Mouse (Mus musculus): Measurements from ENCODE around the gene Smarcal1.

The Smarcal1 gene

DNA sequence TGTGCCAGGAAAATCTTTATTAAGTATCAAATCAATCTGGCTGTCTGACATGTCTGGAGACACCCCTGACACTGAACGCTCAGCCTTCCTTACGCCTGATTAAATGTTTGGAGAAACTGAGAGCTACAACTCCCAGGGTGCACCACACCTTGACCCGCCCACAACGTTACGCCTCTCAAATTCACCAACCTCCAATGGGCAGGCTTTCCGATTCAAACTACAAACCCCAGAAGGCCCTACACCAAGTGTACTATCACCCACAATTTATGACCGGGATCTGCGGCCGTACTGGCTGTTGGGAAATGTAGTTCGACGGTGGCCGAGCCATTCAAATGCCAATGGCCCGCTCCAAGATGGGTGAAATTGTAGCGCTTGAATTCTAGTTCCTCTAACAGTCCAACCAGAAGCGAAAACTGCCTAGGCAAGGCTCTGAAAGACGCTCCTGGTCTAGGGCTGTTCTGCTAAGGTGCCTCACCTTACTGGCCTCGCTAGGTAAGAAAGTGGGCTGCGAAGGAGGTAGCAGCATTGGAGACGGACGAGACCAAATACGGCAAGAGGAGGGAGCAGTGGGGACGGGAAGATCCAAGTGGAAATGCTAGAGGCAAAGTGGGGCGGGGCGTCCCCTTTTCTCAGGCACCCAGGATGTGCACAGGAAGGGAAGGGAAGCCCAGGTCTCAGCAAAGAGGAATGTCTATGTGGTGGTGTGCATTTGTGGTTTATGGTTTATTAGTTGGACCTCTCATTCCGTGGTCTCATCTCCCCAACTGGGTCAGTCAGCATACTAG is at the start of gene Smarcal1:
Gene Smarcal1, plus strand, starts transcription at position 305 of the 785 bp plus-strand sequence.
- DNase-seq (ENCODE audit: low spot score), result peak; percentile 88

DNA sequence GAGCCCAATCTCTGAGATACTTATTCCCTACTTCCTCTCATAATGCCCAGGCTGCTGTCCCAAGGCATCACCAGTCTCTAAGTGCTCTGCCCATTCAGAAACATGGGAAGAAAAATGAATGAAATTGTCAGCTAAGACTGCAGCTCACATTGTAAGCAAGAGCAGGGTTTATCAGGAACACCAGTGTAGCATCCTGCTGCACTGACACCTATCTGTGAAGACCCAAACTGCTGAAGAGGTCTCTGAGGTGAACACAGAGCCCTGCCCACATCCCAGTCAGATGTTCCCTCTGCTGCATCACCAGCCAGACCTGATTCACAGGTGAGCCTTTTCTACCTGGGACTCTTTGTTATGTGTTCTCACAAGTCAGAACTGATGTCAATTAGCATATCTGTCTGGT is 49.6 kb upstream of the Smarcal1 start:
- no peak for DNase-seq (ENCODE audit: low spot score)

DNA sequence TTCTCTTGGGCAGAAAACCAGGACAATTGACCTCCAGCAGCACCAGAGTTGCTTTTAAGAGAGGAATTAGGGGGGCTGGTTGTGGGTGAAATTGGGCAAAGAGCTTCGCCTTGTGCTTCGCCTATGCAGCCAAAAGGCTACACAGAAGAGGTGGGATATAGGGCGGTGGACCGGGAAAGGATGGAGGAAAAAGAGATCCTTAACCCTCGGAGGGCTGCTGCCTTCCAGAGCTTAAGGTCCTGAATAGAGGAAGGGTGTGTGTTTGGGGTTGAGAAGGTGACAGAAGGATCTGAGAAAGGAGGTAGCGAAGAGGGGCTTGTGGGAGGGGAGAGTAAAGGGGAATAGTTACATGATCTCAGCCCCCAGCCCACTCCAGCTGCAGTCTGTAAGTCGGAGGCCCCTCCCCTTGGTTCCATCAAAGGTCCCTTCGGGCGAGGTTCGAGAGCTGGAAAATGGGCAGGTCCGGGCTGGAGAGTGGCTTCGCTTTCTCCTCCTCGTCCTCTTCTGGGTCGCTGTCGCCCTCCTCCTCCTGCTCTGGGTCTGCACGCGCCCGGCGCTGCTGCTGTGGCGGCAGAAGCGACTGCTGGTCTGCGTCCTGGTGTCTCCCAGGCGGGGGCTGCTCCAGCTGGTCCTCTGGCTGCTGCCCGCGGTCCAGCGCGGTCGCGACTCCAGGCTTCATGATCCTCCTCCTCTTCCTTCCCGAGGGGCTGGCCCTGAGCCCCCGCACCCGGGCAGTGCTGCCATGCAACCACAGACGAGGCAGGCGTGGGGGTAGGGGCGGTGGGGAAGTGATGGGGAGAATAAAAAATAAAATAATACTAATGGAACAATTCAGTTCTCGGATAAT is 47.1 kb upstream of the Smarcal1 start:
- peak; percentile 11 for DNase-seq (ENCODE audit: low spot score)

DNA sequence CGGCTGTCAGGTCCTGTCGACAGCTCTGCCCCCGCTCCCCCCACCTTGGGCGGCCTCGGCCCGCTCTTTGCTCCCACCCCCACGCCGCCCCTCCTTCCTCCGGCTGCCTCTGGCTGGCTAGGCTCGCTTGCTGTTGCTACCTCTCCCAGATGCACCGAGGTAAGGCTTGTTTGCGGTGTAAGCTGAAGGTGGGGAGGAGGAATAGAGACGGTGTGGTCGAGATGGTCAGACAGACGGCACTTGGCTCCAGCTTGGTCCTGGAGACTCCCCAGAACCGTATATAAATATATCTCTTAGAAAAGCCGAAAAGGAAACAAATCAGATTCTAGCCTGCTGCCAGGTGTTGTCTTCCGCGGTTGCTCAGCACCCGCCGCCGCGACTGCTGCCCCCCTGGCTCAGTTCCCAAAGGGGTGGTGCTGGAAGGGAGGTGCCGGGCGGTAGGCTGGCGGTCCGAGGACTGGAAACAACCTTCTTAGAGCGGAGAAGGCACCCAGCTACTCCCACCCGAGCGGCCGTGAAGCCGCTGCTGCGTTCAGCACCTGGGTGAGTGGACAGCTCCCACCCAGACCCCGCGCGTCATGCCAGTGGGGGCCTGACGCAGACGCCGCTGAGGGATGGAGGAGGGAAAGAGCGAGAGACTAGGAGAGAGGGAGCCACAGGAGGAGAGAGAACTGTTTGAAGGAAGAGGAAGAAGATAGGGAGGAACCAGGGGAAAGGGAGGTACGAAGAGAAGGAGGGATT is 46.3 kb upstream of the Smarcal1 start, which contains the start of gene March4:
Gene March4, minus strand, starts transcription at position 320 of the 741 bp plus-strand sequence.
- DNase-seq (ENCODE audit: low spot score), result peak; percentile 84

DNA sequence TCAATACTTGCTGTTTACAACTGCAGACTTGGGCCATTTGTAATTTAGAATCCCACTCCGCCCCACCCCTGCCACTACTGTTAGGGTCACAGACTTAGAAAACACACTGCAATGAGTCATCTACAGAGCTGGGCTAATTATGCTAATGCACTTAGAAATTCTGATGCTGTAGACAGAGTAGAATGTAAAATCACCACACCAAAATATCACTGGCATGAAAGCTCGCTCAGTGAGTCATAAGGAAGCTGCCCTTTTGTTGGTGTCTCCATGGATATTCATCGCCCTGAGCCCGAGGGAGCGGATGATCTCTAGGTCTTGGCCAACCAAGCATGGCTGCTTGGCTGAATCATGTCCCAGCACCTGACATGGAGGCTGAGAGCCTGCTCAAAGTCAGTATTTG is 44.8 kb upstream of the Smarcal1 start:
- no peak for DNase-seq (ENCODE audit: low spot score)

DNA sequence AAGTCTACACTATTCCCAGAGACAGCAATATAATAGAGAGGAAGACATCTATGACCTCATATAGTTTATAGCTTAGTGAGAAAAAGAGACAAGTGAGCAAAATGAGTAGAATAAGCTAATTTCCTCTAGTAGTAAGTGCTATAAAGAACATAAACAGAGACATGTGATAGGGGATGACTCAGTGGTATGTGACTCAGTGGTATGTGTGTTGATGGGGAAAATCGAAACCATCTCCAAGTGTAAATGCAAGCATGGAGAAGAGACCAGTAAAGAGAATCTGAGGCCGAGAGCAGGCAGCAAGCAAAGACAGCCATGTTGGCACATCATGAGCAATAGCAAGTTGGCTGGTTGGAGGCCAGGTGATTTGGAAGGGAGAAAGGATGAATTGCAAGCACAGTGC is 32.7 kb upstream of the Smarcal1 start:
- no peak for DNase-seq (ENCODE audit: low spot score)

DNA sequence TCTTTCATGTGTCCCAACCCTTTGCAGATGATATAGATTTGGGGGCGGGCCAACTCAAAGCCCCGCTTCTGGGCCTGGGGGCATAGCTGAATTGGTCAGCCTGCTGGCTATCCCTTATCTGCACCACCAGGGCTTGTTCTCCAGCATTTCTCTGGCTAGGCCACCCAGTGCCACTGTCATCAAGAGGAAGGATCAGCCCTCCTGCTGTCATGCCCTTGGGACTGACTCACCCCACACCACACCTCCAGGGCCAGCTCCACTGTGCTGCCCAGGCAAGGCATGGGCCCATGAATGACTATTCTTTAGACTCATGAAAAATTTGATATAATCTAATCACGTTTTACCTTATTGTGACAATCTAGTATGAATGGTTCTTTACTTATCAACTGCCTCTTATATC is 26.6 kb upstream of the Smarcal1 start:
- no peak for DNase-seq (ENCODE audit: low spot score)

DNA sequence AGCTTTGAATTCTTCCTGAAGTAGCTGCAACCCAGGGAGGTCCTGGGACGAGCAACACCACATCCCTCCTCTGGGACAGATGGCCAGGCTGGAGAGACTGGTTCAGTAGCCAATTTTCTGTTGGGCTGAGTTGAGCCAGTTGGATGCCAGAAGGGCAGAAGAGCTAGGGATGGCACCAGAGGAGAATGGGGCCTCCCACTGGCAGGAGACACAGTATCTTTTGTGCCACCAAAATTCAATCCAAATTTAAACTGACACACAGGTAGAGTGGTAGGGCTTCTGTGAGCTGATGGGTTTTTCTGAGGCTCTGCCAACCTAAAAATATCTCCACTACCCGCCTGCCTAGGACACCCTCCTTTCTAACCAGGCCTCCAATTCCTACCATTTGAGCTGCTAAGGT is 24.4 kb upstream of the Smarcal1 start:
- DNase-seq (ENCODE audit: low spot score), result no peak

DNA sequence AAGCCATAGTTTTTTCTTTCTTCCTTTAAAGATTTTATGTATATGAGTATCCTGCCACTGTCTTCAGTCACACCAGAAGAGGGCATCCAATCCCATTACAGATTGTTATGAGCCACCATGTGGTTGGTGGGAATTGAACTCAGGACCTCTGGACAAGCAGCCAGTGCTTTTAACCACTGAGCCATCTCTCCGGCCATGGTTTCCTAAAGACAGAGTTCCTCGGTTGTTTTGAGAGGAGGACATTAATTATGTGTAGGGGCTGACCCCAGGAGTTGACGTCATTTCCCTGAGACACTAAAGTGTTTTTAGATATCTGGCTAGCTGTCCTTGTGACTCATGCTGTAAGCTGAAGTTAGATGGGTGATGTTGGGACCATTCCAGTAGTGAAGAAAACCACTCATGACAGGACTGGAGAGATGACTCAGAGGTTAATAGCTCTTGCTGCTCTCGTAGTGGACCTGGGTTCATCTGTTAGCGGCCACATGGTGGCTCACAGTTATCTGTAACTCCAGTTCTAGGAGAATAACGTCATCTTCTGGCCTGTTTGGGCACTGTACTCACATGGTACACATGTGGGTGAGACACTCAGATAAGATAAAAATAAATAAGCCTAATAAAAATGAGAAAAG is 18.6 kb upstream of the Smarcal1 start:
- no peak for DNase-seq (ENCODE audit: low spot score)

DNA sequence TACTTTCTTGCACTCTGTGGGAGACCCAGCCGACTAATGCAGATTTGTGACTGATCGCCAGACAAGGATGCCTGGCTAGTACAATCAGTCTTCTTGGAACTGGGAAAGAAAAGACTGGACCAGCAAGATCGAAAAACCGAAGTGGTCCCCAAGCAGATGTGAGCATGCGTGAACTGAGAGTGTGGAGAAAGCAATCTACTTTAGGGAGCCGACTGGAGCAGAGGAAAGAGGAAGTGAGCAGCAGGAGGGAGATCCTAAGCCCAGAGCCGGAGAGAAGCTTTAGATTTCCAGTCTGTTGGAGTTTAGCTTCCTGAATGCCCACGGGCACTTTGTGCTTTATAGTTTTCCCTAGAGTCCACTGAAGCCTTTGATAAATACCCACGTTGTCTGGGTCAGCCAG is 16.0 kb upstream of the Smarcal1 start:
- no peak for DNase-seq (ENCODE audit: low spot score)

DNA sequence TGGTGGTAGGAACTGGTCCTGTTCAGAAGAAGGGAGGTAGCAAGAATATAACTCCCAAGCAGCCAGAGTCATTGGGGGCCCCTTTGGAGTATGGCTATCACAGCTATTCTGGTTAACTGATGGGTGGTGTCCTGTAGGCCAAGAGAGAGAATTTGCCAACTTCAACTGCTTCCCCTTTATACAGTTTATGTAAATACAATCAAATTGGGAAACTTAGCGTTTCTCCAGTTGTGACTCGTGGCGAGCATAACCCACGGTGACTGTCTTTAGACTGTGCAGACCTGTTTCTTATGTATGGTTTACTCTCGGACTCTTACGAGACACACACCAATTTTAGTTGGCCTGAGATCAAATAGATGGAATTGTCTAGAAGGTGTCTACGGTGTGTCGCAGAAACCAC is 14.3 kb upstream of the Smarcal1 start:
- no peak for DNase-seq (ENCODE audit: low spot score)

DNA sequence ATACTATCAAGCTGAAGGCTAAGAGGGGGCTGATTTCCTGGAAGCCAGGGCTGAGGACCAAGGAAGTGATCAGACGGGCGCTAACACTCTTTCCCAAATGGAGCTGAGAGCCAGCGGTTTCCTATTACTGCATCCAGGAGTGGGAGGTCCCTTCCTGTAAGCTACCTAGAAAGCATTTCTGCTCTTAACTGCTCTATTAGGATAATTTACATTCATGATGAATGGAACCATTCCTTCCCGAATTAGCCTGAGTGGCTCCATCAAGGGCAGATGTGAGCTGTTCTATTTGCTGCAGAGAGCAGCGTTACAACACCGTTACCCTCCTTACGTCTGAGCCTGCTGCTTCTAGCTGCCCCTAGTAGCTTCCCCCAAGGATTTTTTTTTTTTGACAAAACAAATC is 9.0 kb upstream of the Smarcal1 start:
- DNase-seq (ENCODE audit: low spot score), result no peak

DNA sequence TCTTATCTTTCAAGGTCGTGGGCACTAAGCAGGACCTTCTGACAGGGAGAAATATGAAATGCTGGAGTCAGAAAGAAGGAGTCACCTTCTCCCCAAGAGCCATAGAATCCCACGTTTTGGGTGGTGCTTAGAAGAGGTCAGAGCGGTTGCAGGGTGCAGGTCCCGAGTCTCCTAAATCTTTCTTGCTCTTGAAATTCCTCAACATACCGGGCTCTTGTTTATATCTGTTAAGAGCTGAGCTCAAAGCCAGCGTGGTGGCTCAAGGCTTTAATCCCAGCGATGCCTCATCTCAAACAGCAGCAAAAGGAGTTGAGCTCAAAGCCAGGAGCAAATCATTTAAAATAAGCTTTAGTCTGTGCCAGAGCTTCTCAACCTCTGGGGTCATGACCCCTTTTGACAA is 8.4 kb upstream of the Smarcal1 start:
- no peak for DNase-seq (ENCODE audit: low spot score)

DNA sequence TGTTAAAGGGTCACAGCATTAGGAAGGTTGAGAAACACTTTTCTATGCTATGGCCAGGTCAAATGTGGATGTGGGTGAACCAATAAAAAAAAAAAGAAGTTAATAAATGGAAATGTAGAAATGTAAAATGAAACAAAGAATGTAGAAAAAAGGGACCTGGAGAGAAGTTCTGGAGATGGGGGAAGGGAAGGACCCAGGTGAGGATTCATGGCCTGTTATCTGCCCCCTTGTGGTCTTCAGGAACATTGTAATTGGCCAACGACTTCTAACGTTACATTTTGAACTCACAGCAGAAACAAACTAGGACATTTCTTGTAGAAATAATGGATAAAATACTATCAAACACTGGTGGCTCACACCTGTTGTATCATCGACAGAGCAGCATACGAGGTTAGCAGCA is 7.9 kb upstream of the Smarcal1 start:
- no peak for DNase-seq (ENCODE audit: low spot score)

DNA sequence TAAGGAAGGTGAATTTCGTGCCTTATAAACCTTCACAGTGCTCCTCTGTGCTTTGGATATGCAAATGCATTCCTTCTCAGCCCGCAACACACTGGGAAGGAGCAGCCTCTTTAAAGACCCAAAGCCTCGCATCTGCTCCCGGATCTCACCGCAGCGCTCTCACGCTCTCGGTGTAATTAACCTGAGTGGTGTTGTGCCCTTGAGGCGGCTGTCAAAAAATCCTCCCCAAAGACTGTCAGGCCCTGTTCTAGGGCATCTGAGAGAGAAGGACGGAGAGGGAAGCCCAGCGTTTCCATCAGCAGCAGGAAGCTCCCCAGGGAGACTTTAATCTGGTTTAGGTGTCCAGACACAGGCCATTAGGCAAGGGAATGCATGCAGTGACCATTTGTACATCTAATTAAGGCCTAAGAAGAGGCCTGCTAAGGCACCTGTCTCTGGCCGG is 5.5 kb upstream of the Smarcal1 start:
- DNase-seq (ENCODE audit: low spot score), result no peak

DNA sequence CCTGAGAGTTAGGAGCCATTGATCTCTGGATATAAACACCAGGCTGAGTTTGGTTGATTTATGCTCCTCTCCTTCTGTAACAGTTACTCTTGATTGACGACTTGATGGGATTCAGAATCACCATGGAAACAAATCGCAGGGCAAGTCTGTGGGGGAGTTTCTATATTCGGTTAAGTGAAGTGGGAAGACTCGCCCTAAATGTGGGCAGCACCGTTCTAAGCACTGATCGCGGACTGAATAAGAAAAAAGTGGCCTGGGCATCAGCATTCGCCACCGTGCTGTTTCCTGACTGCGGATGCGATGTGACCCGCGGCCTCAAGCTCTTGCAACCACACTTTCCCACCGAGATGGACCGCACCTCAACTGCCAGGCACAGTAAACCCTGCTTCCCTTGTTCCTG is 4.7 kb upstream of the Smarcal1 start:
- no peak for DNase-seq (ENCODE audit: low spot score)

DNA sequence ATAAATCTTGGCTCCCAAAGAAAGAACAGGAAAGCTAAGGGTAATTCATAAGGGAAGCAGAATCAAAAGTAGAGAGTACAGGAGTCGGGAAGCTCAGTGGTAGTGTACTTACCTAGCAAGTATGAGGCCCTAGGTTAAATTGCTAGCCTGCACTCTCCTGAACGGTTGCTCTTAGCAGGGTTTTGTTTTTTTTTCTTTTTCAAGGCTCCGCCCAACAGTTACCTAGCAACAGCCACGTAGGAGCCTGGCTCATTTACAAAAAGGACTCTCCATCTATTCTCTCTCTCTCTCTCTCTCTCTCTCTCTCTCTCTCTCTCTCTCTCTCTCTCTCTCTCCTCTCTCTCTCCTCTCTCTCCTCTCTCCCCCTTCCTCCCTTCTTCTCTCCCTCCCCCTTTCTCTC is 4.2 kb upstream of the Smarcal1 start:
- DNase-seq (ENCODE audit: low spot score), result no peak

DNA sequence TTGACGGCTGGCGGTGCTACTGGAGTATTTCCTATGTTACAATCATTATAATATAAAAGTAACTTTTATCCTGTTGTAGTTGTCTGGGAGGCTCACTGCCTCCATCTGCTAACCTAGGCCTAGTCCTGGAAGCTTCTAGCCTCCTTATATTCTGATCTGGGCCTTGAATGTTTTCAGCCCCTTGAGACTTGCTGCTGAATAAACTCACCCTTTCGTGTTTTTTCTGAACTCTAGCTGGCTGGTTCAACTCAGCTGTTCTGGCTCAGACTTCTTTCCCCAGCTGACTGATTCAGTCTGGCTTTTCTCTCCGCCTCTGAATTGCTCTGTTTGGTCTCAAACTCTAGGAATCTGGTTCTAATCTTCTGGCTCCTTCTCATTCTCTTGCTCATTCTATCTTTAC is 855 bp downstream of the Smarcal1 start:
- DNase-seq (ENCODE audit: low spot score), result no peak

DNA sequence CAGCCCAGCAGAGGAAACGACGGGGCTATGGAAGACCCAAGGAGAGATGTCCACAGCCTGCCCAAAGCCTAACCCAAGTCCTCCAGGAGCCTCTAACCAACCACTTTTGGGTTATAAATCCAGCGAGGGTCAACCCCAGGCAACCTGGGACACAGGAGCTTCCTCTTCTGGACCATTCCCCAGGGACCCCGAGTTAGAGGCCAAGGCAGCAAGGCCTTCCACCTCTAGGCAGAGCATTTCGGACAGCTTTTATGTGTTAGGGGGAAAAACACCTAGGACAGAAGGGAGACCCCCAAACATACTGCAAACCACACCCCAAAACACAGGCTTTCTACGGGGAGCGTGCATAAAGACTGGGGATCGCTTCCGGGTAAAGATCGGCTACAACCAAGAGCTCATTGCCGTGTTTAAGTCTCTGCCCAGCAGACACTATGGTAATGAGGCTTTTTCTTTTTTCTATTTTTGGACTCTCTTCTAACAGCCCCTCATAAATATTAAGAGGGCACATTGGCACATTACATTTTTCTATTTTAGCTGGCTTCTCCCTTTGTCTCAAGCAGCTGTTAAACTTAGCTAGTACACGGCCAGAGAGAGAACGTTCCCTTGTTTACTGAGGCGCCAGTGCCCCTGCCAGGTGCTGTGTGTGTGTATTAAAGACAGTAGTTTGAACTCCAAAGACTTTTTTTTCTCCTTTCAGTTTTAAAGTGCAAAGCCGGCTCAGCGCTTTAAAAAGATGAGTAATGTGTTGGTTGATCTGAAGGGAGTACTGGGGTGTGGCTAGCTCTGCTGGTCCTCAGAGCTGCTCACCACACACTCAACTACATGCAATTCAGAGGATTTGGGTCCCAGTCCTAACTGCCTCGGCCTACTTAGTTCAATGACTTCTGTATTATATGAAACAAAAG is 3.2 kb downstream of the Smarcal1 start:
- DNase-seq (ENCODE audit: low spot score), result no peak

DNA sequence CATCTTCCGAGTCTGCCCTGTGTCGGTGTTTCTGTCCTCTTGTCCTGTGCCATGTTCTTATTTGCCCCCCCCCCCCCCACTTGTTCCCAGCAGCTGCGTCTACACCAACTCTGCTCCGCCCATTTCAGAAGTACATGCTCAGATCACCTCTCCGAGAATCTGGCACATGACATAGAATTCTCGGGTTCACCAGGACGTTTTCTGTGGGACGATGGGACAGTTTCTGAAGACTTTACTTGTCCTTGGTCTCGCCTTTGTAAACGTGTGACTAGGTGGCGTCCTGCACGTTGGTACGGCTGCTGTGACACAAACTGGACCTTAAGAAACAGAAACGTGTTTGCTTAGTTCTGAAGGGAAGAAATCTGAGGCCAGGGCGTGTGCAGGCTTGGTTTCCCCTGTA is 4.5 kb downstream of the Smarcal1 start:
- DNase-seq (ENCODE audit: low spot score), result no peak

DNA sequence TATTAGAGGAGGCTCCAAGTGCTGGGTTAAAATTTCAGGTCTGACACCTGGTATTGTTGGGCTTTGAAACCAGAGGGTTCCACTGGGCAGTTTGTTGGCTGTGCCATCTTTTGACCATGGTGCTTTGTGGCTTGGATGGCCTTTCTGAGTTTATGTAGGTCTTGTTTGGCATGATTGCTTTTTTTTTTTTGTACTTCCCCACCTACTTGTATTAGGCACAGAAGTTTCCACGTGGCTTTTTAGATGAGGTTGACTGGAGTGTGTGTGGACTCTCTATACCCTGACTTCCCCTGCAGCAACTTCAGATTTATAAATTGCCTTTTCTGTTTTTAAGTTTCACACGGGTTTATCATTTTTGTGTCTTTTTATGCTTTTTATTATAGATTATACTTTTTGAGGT is 5.7 kb downstream of the Smarcal1 start:
- no peak for DNase-seq (ENCODE audit: low spot score)
